Mouse (Mus musculus) lung, adult 2 months (tissue): ENCODE data around the gene Dhh.

Source experiments
- CTCF ChIP-seq: fragments of 200-500 bp; IDR thresholded peaks from 2 replicates; pipeline ENCODE4 v1.5.1; 2011; ENCODE audit warnings: mild to moderate bottlenecking, low read length, control low read depth; ENCODE audit not compliant: insufficient read depth
- POLR2A ChIP-seq: fragments of 200-500 bp; IDR thresholded peaks from 2 replicates; pipeline ENCODE4 v1.6.1; 2011; ENCODE audit warnings: low read depth, mild to moderate bottlenecking, control low read depth, low read length, borderline replicate concordance; ENCODE audit errors: extremely low read depth

- TF ChIP-seq POLR2A = no peak
- no peak for TF ChIP-seq CTCF
Observed at GRCm38 (mm10) chr15:98866501-98866900, 31.8 kb downstream of the Dhh start.
